Mouse (Mus musculus): ENCODE results near the gene Prkag3.

DNA sequence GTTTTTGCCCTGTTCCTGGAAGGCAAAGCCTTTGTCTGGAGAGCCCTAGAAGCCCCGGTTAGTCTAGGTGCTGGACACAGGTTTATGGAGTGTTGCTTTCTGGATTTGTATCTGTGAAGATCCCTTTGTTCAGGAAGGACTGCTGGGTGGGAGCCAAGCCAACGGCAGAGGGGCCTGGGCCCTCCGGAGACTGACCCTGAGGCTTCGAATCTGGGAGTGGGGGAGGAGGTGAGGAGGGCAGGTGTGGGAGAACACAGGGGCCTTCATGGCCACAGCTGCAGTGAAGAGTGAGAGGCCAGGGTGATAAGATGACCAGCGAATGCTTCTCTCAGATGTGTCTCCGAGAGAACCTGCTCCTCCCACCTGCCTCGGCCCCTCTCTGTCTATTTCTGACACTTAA lies 25.0 kb upstream of the Prkag3 start:
- TF ChIP-seq GATA1 (IDR thresholded peaks at IDR 0.05; ENCODE audit: borderline replicate concordance, low read length), result no peak
- no peak for TF ChIP-seq FLI1 (IDR thresholded peaks at IDR 0.05; ENCODE audit: low read length)
